Mouse (Mus musculus): ENCODE data around the gene Zfp597.

- TF ChIP-seq CTCF (IDR thresholded peaks at IDR 0.05; ENCODE audit: extremely low read depth, insufficient read depth, low read length) (no peak), POLR2A (IDR thresholded peaks at IDR 0.05; ENCODE audit: extremely low read depth, insufficient read depth, low read length) (no peak)
Observed at GRCm38 (mm10) chr16:3828021-3828420, 56.3 kb downstream of the Zfp597 start.

Measured in cortical plate, adult 2 months (tissue).